Mouse (Mus musculus) heart, embryonic 15.5 days (tissue): ENCODE data around the gene Ttc24. TPM values are rescaled to one million over a fixed set of nuclear protein-coding genes. Genes with fewer than 3 reads are reported as not detected.
A peak's percentile ranks its signal among the peaks of the same experiment; 100 is the strongest.

Experiments used
- ATAC-seq: fragments of 200-750 bp; cut with Nextera tagmentation; replicated peaks from 2 replicates; pipeline ENCODE4 v1.8.0; 2017; ENCODE audit warnings: low read depth, moderate TSS enrichment; ENCODE audit not compliant: insufficient number of reproducible peaks, insufficient read depth, low FRiP score
- H3K27ac ChIP-seq: fragments of 300-500 bp; sonication (generic); 2 replicates; pipeline ENCODE4 v1.5.1; 2015; ENCODE audit warnings: mild to moderate bottlenecking, inconsistent platforms
- H3K27me3 ChIP-seq: fragments of 300-500 bp; sonication (generic); 2 replicates; pipeline ENCODE4 v1.6.1; 2015; ENCODE audit warnings: inconsistent platforms
- H3K36me3 ChIP-seq: fragments of 300-500 bp; sonication (generic); 2 replicates; pipeline ENCODE4 v1.6.1; 2015; ENCODE audit warnings: mild to moderate bottlenecking, inconsistent platforms
- H3K4me1 ChIP-seq: fragments of 300-500 bp; sonication (generic); replicated peaks from 2 replicates; pipeline ENCODE4 v1.6.1; 2015; ENCODE audit warnings: inconsistent platforms
- H3K4me2 ChIP-seq: fragments of 300-500 bp; sonication (generic); 2 replicates; pipeline ENCODE4 v1.6.1; 2015; ENCODE audit warnings: inconsistent platforms, mild to moderate bottlenecking, moderate library complexity
- H3K4me3 ChIP-seq: fragments of 300-500 bp; sonication (generic); 2 replicates; pipeline ENCODE4 v1.5.1; 2015; ENCODE audit warnings: mild to moderate bottlenecking, inconsistent platforms
- H3K9ac ChIP-seq: fragments of 300-500 bp; sonication (generic); 2 replicates; pipeline ENCODE4 v1.6.1; 2015; ENCODE audit warnings: mild to moderate bottlenecking, inconsistent platforms
- H3K9me3 ChIP-seq: fragments of 300-500 bp; sonication (generic); replicated peaks from 2 replicates; pipeline ENCODE4 v1.6.1; 2016; ENCODE audit warnings: inconsistent platforms
- WGBS: fragments of 180-500 bp; shearing (Covaris S2); methylation state at CpG from one replicate; pipeline ENCODE4 v1.1.7; 2015; ENCODE audit warnings: mixed read lengths; 5-methylcytosine and 5-hydroxymethylcytosine counted together
- polyA plus RNA-seq: library from polyadenylated mRNA; unstranded; fragments of >200 nt; fragmentation: Nextera tagmentation; extraction: Ambion mirVana; gene quantifications from 2 replicates; pipeline ENCODE4 v1.2.1, GENCODE M21; 2015

Ttc24 gene
- polyA plus RNA-seq, 1 experiment from 2014 or later, result not detected

GRCm38 (mm10) chr3:88077441-88077840 lies 663 bp downstream of the Ttc24 start:
- no peak overlapping the region for H3K4me3 ChIP-seq
- H3K27me3 ChIP-seq, result peaks cover 18% of the 10 kb centered on the region
- 44% methylated on average over 8 of the region's 8 CpGs for WGBS
- peaks cover 5% of the 10 kb centered on the region for H3K4me1 ChIP-seq
- ATAC-seq, result no peak
- no peak overlapping the region for H3K27ac ChIP-seq
- H3K9ac ChIP-seq, result no peak overlapping the region
- no peak overlapping the region for H3K4me2 ChIP-seq
- H3K9me3 ChIP-seq, result no peaks in the 10 kb centered on the region
- H3K36me3 ChIP-seq, result no peaks in the 10 kb centered on the region

GRCm38 (mm10) chr3:88074766-88075165 lies 3.3 kb downstream of the Ttc24 start:
- Histone ChIP-seq H3K4me1 (no peaks in the 10 kb centered on the region), H3K9ac (no peak overlapping the region), H3K4me2 (no peak overlapping the region), H3K27ac (no peak overlapping the region), H3K36me3 (no peaks in the 10 kb centered on the region), H3K4me3 (no peak overlapping the region), H3K9me3 (no peaks in the 10 kb centered on the region), H3K27me3 (peaks cover 35% of the 10 kb centered on the region)
- no peak for ATAC-seq
- WGBS, result 76% methylated on average over 8 of the region's 8 CpGs

- WGBS, result 67% methylated on average over 2 of the region's 2 CpGs
- H3K4me2 ChIP-seq, result no peak overlapping the region
Measured at GRCm38 (mm10) chr3:88074351-88074750, 3.8 kb downstream of the Ttc24 start.

GRCm38 (mm10) chr3:88073631-88074030 lies 4.5 kb downstream of the Ttc24 start:
- Histone ChIP-seq H3K36me3 (no peaks in the 10 kb centered on the region), H3K4me1 (no peaks in the 10 kb centered on the region), H3K9ac (no peak overlapping the region), H3K9me3 (no peaks in the 10 kb centered on the region), H3K27me3 (peaks cover 35% of the 10 kb centered on the region), H3K4me3 (no peak overlapping the region), H3K4me2 (no peak overlapping the region), H3K27ac (no peak overlapping the region)
- no peak for ATAC-seq
- 67% methylated on average over 2 of the region's 2 CpGs for WGBS

More at GRCm38 (mm10) chr3:88074351-88074750, 3.8 kb downstream of the Ttc24 start:
- no peak overlapping the region for H3K27ac ChIP-seq
- peaks cover 35% of the 10 kb centered on the region for H3K27me3 ChIP-seq
- H3K4me1 ChIP-seq, result no peaks in the 10 kb centered on the region
- no peak overlapping the region for H3K4me3 ChIP-seq
- no peak for ATAC-seq
- no peaks in the 10 kb centered on the region for H3K9me3 ChIP-seq
- no peak overlapping the region for H3K9ac ChIP-seq
- H3K36me3 ChIP-seq, result no peaks in the 10 kb centered on the region

- Histone ChIP-seq H3K4me3 (no peak overlapping the region), H3K4me1 (no peaks in the 10 kb centered on the region), H3K36me3 (no peaks in the 10 kb centered on the region), H3K9me3 (no peaks in the 10 kb centered on the region), H3K27me3 (peaks cover 35% of the 10 kb centered on the region), H3K4me2 (no peak overlapping the region), H3K9ac (no peak overlapping the region), H3K27ac (no peak overlapping the region)
- WGBS, result 1% methylated on average over 5 of the region's 5 CpGs
- 0 out of 2 replicates have a peak, but pooled peaks have one; percentile 47 for ATAC-seq
Measured at GRCm38 (mm10) chr3:88071783-88072182, 6.3 kb downstream of the Ttc24 start.

- 22% methylated on average over 2 of the region's 2 CpGs for WGBS
- no peak overlapping the region for H3K9ac ChIP-seq
- no peak overlapping the region for H3K4me3 ChIP-seq
- no peak overlapping the region for H3K27ac ChIP-seq
- peaks cover 22% of the 10 kb centered on the region for H3K27me3 ChIP-seq
- H3K4me1 ChIP-seq, result no peaks in the 10 kb centered on the region
- no peak overlapping the region for H3K4me2 ChIP-seq
- ATAC-seq, result no peak
- H3K36me3 ChIP-seq, result no peaks in the 10 kb centered on the region
- H3K9me3 ChIP-seq, result no peaks in the 10 kb centered on the region
Measured at GRCm38 (mm10) chr3:88068386-88068785, 9.7 kb downstream of the Ttc24 start.

- peak within 1 kb of the TSS; percentile 88 for H3K4me3 ChIP-seq
- no peaks in the 10 kb centered on the region for H3K9me3 ChIP-seq
- under 1% methylated on average over 60 of the region's 60 CpGs for WGBS
- peak within 1 kb of the TSS; percentile 74 for H3K4me2 ChIP-seq
- H3K9ac ChIP-seq, result peak within 1 kb of the TSS; percentile 89
- ATAC-seq, result peak; percentile 91
- H3K36me3 ChIP-seq, result peaks cover 24% of the 10 kb centered on the region
- peaks cover 13% of the 10 kb centered on the region for H3K4me1 ChIP-seq
- peak within 1 kb of the TSS; percentile 83 for H3K27ac ChIP-seq
- H3K27me3 ChIP-seq, result no peaks in the 10 kb centered on the region
Measured at GRCm38 (mm10) chr3:88057902-88058696, 20.0 kb downstream of the Ttc24 start, which contains the start of gene Naxe. TSS of gene Naxe (minus strand) at chr3:88058495.

GRCm38 (mm10) chr3:88057030-88057429 lies 21.1 kb downstream of the Ttc24 start:
- Histone ChIP-seq H3K36me3 (peaks cover 33% of the 10 kb centered on the region), H3K9ac (peak overlapping the region; percentile 89), H3K27ac (no peak overlapping the region), H3K4me3 (peak overlapping the region; percentile 88), H3K9me3 (no peaks in the 10 kb centered on the region), H3K4me1 (peaks cover 13% of the 10 kb centered on the region), H3K27me3 (no peaks in the 10 kb centered on the region), H3K4me2 (peak overlapping the region; percentile 74)
- 84% methylated on average over 6 of the region's 6 CpGs for WGBS
- no peak for ATAC-seq

GRCm38 (mm10) chr3:88049532-88049931 lies 28.6 kb downstream of the Ttc24 start:
- Histone ChIP-seq H3K9me3 (no peaks in the 10 kb centered on the region), H3K9ac (no peak overlapping the region), H3K27me3 (no peaks in the 10 kb centered on the region), H3K4me2 (no peak overlapping the region), H3K4me3 (no peak overlapping the region), H3K36me3 (peaks cover 24% of the 10 kb centered on the region), H3K27ac (no peak overlapping the region), H3K4me1 (no peaks in the 10 kb centered on the region)
- ATAC-seq, result no peak
- WGBS, result 54% methylated on average over 3 of the region's 3 CpGs

- Histone ChIP-seq H3K27me3 (peaks cover 22% of the 10 kb centered on the region), H3K9me3 (no peaks in the 10 kb centered on the region), H3K36me3 (no peaks in the 10 kb centered on the region), H3K9ac (peak within 1 kb of the TSS; percentile 59), H3K4me3 (peak within 1 kb of the TSS; percentile 70), H3K27ac (peak within 1 kb of the TSS; percentile 45), H3K4me1 (peaks cover 10% of the 10 kb centered on the region), H3K4me2 (peak within 1 kb of the TSS; percentile 80)
- WGBS, result 8% methylated on average over 36 of the region's 36 CpGs
- peak; percentile 88 for ATAC-seq
Measured at GRCm38 (mm10) chr3:88042661-88043421, 35.3 kb downstream of the Ttc24 start, which contains the start of gene Gpatch4. TSS of gene Gpatch4 (plus strand) at chr3:88043108.

GRCm38 (mm10) chr3:88035561-88036293 lies 42.4 kb downstream of the Ttc24 start:
- Histone ChIP-seq H3K27ac (no peak overlapping the region), H3K27me3 (peaks cover 61% of the 10 kb centered on the region), H3K36me3 (no peaks in the 10 kb centered on the region), H3K4me3 (no peak overlapping the region), H3K9me3 (no peaks in the 10 kb centered on the region), H3K4me2 (no peak overlapping the region), H3K9ac (no peak overlapping the region), H3K4me1 (peaks cover 2% of the 10 kb centered on the region; the same call in 1 of the 2 replicates)
- 54% methylated on average over 1 of the region's 1 CpGs for WGBS
- no peak for ATAC-seq
